Mouse (Mus musculus) olfactory bulb, adult 2 months (tissue): ENCODE results near the gene Krt20.

Experiments
- CTCF ChIP-seq: fragments of 200-500 bp; IDR thresholded peaks from 2 replicates; pipeline ENCODE4 v1.5.1; 2012; ENCODE audit warnings: low read depth, mild to moderate bottlenecking, low read length, moderate library complexity; ENCODE audit not compliant: insufficient read depth
- POLR2A ChIP-seq: fragments of 200-500 bp; IDR thresholded peaks from 2 replicates; pipeline ENCODE4 v1.6.1; 2012; ENCODE audit warnings: mild to moderate bottlenecking, low read depth, low read length, moderate library complexity; ENCODE audit not compliant: insufficient read depth

DNA sequence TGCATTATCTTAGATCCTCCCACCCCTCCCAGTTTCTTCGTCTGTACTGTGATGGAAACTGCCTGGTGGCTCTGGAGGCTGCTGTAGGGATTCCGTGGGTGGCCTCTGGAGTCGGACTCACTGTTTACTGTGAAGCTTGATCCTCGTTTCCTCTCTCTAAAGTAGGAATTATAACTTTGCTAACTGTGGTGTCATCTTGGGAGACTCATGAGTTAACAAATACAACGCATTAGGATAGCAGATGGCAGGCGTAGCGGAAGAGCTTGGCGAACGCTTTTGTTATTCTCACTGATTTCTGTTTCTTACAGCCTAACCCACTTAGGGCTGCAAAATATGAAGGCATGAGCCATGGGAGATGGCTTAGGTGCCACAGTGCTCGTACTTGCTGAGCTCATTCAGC lies 45.5 kb downstream of the Krt20 start:
- TF ChIP-seq CTCF (no peak), POLR2A (no peak)
